Mouse (Mus musculus) layer of hippocampus, postnatal 36 days (tissue): Measurements from ENCODE around the gene Aunip. TPM values are rescaled to one million over a fixed set of nuclear protein-coding genes. Genes with fewer than 3 reads are reported as not detected.

Source experiments
- DNase-seq, 2 experiments: peaks; one replicate each; pipeline ENCODE4 v3.0.0; 2022
- microRNA-seq, 2 experiments: library from miRNA; unstranded; fragments of <30 nt; microRNA quantifications; one replicate each; pipeline ENCODE4 v1.2.0; 2021
- total RNA-seq, 2 experiments: library from RNA; stranded (reverse); gene quantifications; 2 replicates each; pipeline ENCODE4 v1.2.3; 2021

The Aunip gene
- total RNA-seq, 2 experiments from 2014 or later = 1.3 TPM; not detected in 1

DNA sequence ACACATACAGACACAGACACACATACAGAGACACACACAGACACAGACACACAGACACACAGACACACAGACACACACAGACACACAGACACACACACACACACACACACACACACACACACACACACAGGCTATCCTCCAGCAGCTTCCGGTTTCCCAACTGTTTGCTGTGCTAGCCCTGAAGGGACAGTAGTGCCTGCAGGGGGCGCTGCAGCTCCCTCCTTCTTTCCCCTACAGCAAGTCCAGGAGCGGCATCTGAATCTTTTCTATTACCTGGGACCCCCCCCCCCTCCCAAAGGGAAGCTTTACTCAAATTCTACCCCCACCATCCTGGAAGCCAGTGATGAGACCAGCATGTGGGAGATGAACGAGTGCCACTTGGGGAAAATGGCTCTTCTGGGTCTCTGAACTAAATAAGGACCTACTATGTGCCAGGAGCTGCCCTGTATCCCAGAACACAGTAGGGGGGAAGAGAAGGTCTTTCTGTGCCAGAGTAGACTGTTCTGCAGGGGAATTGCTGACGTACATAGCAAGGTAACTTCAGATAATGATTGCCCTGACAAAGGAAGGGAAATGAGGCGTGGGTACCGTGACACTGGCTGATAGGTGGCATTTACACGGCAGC is 45.3 kb downstream of the Aunip start:
- DNase-seq = no peak

DNA sequence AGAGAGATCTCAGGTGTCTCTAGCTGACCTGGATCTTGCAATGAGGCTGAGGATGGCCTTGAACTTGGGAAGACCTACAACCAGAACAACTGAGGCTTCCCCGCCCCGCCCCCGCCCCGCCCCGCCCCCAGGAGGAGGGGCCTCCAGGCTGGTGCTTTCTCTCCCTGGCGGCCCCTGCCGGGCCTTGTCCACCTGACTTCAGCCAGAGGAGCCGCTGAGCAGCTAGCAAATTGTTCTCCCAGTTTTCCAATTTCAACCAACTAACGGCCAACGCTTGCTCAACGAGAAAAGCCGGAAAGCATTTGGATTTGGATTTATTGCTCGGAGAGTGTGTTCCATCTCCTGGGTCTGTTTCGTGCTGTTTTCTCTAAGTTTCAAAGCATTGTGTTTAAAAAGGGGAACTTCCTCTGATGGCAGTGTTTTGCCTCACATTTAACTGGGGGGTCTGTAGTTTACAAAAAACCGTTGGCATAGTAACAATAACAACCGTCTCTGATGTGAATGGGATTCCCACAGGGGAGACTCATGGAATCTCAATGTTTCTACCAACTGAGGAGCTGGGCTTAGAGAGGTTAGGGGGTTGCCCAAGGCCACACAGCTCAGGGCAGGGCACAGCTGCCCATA is 46.9 kb downstream of the Aunip start:
- no peak for DNase-seq

DNA sequence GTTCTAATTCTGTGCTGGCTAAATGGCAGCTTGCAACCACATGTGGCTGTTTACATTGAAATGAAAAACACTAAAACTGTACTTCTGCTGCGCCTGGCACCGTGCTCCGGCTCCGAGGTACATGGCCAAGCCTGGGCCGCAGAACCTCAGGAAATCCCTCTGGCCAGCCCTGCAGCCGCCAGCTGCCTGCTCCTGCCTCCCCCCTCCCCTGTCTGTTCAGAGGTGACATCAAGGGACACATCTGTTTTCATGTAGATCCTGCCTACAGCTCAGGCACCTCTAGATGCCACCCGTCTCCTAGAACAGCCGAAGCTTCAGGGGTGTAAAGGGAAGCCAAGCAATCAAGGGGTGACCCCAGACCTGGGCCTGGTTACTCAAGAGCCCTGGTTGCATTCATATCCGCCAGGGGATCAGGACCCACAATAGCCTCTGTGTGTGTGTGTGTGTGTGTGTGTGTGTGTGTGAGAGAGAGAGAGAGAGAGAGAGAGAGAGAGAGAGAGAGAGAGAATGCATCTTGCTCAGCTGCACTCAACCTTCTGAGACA is 47.8 kb downstream of the Aunip start:
- no peak for DNase-seq

DNA sequence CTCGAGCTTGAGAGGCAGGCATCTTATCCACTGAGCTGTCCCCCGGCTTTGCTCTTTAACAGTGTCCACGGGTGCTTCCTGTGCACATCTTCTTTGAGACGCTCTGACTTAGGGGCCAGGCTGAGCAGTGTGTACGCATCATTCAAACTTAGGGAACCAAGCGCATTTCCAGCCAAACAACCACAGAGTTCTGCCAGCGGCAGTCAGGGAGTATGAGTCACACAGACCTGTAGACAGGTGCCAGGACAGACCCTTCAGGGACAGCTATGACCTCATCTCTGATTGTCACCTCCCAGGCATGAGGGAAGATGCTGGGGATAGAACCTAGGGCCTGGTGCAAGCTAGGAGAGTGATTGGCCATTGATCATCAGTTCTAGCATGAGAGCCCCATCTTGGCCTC is 48.4 kb downstream of the Aunip start:
- no peak for DNase-seq

DNA sequence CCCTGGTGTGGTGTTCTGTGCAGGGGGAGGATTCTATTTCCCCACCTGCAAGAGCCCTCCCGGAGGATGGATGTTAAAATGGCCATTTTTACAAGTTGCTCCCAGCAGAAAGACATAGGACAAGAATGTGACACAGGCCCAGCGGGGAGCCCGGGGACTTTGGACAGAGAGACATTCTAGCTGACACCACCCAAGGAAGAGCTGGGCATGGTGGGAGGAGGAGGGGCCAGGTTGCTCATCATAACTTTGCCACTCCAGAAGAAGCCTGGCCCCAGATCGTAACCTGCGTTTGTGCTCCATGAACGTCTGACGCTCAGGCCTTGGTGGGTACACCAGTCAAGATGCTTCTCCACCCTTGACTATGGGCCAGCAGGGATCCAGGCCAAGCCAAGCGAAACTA is 49.9 kb downstream of the Aunip start:
- DNase-seq = no peak

DNA sequence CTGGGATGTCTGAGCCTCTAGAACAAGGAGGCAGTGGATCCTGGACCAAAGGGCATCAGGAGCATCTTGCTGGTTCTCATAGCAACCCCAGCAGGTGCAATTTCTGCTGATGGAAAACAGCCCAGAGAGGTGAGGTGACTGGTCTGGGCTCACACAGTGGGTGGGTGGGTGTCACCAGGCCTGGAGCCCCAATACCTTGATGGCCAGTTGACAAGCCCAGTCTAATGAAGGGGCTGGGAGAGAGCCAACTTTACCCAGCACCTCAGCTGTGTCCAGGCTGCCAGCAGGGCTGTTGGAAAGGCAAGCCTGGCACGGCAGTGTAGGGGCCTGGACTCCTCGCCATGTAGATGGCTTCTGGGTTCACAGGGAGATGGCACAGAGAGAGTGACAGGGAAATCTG is 51.2 kb downstream of the Aunip start:
- no peak for DNase-seq

DNA sequence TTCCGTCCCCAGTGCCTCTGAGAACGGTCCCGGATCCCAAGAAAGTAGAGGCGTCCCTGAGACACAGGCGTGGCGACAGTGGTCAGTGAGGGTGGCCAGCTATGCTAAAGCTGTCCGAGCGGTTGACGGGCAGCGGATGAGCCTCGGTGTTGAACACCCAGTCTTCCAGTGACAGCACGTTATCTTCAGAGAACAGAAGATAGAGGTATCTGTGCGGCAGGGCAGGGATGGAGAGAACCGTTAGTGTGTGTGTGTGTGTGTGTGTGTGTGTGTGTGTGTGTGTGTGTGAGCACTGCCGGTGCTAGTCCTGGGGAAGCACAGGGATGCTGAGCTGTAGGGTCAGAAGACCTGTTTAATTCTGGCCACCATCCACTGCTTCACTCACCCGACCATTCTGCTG is 52.8 kb downstream of the Aunip start:
- no peak for DNase-seq

DNA sequence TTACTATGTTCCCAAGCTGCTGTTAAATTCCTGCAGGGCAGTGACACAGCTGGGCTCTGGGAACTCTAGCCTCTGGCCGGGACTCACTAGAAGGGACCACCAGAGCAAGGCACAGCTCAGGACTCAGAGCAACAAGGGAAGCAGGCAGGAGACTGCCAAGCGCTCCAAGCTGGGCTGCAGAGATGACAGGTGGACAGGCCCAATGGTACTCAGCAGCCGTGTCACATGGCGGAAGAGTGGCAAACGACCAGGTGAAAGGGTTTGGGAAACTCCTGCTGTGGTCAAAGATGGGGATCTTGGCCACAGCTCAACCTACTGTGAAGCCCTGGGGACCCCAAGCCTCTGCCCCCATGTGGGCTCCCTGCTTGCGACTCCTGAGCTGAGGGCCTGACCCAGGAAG is 53.3 kb downstream of the Aunip start:
- no peak for DNase-seq

DNA sequence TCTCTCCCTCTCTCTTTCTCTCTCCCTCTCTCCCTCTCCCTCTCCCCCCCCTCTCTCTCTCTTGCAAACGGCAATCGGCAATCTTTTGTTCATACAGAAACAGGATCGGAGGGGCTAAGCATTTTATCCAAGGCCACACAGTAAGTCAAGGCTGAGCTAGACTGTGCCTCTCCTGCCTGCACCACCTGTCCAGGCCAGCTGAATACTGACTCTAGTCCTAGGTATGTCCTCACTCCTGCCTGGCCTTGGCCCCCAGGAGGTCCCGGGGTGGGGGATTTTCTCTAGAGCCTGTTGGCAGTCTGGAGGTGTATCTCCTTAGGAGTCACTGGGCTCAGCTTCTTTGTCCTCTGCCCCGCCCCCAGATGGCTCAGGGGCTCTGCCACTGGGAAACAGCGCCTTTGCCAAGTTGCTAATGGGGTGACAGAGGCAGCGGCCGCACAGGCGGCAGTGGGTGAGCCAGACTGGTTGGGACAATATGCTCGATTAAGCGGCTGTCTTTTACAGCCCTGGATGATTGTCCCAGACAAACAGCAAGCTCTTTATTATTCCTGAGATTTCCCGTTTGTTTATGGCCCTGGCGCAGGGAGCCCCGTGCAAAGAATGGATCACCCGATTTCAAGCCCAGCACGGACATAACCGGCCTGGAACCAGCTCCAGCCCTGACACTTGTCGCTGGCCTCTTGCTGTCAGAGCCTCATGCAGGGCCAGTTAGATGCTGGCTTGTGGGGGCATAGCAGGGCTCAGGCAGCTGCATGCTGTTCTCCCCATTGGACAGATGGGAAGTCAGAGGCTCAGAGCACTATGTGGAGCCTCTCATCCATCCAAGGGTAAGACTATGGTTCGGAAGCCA is 56.8 kb downstream of the Aunip start:
- peak; percentile 39 to 40 for DNase-seq

DNA sequence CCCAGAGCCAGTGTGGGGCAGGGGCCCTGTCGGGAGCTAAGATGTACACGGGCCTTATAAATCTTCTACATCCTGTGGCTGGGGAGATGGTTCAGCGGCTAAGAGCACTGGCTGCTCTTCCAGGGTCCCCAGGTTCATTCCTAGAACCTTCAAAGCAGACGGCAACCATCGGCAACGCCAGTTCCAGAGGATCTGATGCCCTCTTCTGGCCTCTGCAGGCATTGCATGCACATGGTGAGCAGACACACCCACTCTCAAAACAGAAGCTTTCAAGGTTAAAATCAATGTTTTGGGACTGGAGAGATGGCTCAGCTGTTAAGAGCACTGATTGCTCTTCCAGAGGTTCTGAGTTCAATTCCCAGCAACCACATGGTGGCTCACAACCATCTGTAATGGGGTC is 58.4 kb downstream of the Aunip start:
- DNase-seq = no peak

DNA sequence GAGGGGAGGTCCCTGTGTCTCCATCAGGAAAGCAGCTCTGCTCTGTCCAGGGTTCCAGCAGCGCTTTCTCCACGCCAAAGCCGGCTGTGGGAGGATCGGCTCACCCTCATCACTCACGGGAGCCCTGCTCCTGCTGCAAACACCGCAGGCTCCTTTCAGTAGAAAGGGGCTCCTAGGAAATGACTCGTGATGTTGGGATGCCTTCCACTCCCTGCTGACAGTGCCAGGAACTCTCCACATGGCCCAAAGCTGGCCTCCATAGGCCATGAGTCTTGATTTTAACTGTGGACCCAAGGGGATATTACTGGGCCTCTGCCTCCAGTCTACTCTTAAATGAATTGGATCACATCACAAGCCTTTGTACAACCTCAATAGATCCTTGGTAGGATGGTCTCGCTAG is 59.0 kb downstream of the Aunip start:
- DNase-seq = no peak

DNA sequence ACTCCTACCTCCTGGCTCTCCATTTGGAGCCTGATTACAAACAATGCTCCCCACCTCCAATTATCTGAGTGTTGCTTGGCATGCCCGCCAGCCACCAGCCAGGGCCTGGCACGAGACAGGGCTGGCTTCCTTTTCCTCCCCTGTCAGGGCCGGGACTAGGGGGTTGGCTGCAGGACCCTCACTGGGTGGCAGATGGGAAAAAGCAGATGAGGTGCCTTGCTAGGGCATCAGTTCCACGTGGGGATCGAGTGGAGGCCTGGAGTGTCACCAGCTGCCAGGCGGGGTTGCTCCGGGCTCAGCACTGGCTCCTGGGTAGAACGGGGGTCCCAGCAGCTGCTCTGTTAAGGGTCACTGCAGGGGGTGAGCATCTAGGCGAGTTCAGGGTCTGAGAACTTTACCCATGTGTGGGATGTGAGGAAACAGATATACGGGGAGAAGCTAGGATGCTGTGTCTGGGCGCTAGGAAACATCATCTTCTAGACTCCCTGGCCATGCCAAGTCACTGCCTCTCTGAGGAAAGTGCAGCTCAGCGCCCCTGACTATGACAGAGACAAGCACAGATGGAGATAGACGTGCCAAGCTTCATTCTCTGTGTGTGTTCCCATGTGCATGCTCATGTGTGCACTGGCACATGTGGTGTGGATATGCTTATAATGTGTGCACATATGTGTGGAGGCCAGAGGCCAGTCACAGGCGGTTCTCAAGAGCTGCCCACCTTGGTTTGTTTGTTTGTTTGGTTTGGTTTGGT is 60.1 kb downstream of the Aunip start:
- DNase-seq = no peak

DNA sequence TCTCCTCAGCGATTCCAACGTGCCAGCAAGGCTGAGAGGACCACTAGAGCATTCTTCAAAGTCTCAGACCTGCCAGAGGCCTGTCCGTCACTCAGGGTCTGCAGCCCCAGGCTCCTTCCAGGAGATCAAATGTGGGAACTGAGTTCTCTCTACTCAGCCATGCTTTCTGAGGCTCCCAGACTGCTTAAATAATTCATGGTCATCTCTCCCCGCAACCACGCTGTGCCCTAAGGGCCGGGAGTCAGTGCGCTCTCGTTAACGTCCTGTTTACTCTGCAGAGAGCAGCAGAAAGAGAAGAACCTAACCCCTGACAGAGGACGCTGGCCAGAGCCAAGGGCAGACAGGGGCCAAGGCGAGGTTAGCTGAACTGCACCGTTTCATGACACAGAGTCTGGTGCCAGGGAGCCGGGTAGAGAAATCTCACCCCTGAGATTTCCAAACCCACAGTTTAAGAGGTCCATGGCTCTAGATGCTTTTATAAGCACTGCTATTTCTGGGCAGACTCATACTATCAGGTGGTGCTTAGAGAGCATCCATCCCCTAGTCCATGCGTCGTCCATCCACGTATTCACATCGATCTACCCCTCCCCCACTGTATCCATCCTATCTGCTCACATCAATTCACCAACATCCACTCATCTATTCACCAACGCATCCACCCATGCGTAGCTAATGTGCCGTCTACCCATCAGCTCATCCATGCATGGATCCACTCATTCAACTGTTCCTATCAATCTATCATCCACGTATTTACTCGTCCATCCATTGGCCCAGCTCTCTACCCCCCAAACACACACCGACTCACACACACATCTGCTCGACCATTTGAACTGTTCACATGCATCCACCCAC is 61.9 kb downstream of the Aunip start:
- no peak for DNase-seq

Small RNA genes within 50 kb of the gene (microRNA-seq; reads per million reads assigned to microRNA genes)
- 0.85 to 1.2 reads per million in 2 experiments for gene Gm23634
- 0 reads per million in 2 experiments for gene Mir6403

Other genes with a start within 250 kb of the Aunip start
- 10 to 100 TPM; 16.7 to 21.5 TPM for gene Pdik1l, start 223.1 kb upstream of the Aunip start, total RNA-seq
- not detected for gene Trim63, start 195.9 kb upstream of the Aunip start, total RNA-seq
- gene Slc30a2, start 167.8 kb upstream of the Aunip start, total RNA-seq = not detected
- gene Extl1, start 127.1 kb upstream of the Aunip start, total RNA-seq = 10 to 100 TPM; 41.8 to 45.5 TPM
- 1 to 10 TPM; 6.6 to 8.2 TPM for gene Pafah2, start 114.7 kb upstream of the Aunip start, total RNA-seq
- 100 to 1,000 TPM; 338 to 365 TPM for gene Stmn1, start 42.7 kb upstream of the Aunip start, total RNA-seq
- 10 to 100 TPM; 63.6 to 69.1 TPM for gene Paqr7, start 14.3 kb upstream of the Aunip start, total RNA-seq
- gene Mtfr1l, start 24.4 kb downstream of the Aunip start, total RNA-seq = 10 to 100 TPM; 63.2 to 64.7 TPM
- 10 to 100 TPM; 16.0 to 18.0 TPM for gene Selenon, start 41.2 kb downstream of the Aunip start, total RNA-seq
- gene Man1c1, start 193.3 kb downstream of the Aunip start, total RNA-seq = 10 to 100 TPM; 21.6 to 23.8 TPM